Mouse (Mus musculus): ENCODE results near the gene Nfatc3.

Gene Nfatc3

GRCm38 (mm10) chr8:106177594-106177993 lies 119.0 kb downstream of the Nfatc3 start:
- ATAC-seq (ENCODE audit: insufficient number of reproducible peaks, low FRiP score, low TSS enrichment): no peak

GRCm38 (mm10) chr8:106178428-106178827 lies 119.8 kb downstream of the Nfatc3 start:
- no peak for ATAC-seq (ENCODE audit: insufficient number of reproducible peaks, low FRiP score, low TSS enrichment)

Data from cerebellum, adult (tissue).